Mouse (Mus musculus) C2C12 (cell line): ENCODE results near the gene Mxd1. TPM values are rescaled to one million over a fixed set of nuclear protein-coding genes. Genes with fewer than 3 reads are reported as not detected.

Experiments
- H3K27me3 ChIP-seq: one replicate; pipeline ENCODE4 v1.6.1; 2011; ENCODE audit not compliant: control insufficient read depth, insufficient read depth, insufficient read length
- H3K36me3 ChIP-seq: one replicate; pipeline ENCODE4 v1.6.1; 2011; ENCODE audit not compliant: control insufficient read depth, insufficient read depth
- H3K4me3 ChIP-seq: one replicate; pipeline ENCODE4 v1.5.1; 2011; ENCODE audit warnings: mild to moderate bottlenecking, control low read depth; ENCODE audit not compliant: poor library complexity, insufficient read depth, severe bottlenecking
- H3K79me2 ChIP-seq: one replicate; pipeline ENCODE4 v1.6.1; 2011; ENCODE audit not compliant: control insufficient read depth, insufficient read depth
- H3K79me3 ChIP-seq: one replicate; pipeline ENCODE4 v1.6.1; 2011; ENCODE audit warnings: low read depth, control low read depth
- H3ac ChIP-seq: one replicate; pipeline ENCODE3; 2011; ENCODE audit warnings: low read depth; ENCODE audit not compliant: control insufficient read depth, insufficient read length
- CEBPB ChIP-seq: IDR thresholded peaks from one replicate; pipeline ENCODE4 v1.6.1; 2011; ENCODE audit warnings: low read depth, mild to moderate bottlenecking, control low read depth, moderate library complexity
- CTCF ChIP-seq: IDR thresholded peaks from one replicate; pipeline ENCODE4 v1.5.1; 2011; ENCODE audit not compliant: control insufficient read depth, insufficient read depth, insufficient read length
- FOSL1 ChIP-seq: IDR thresholded peaks from one replicate; pipeline ENCODE4 v1.8.0; 2011; ENCODE audit warnings: mild to moderate bottlenecking, low read length; ENCODE audit not compliant: poor library complexity, insufficient read depth, severe bottlenecking
- MAX ChIP-seq: IDR thresholded peaks from one replicate; pipeline ENCODE4 v1.6.1; 2011; ENCODE audit warnings: mild to moderate bottlenecking, control low read depth
- MYOD1 ChIP-seq: IDR thresholded peaks from one replicate; pipeline ENCODE4 v1.6.1; 2011; ENCODE audit warnings: low read depth; ENCODE audit not compliant: control insufficient read depth, insufficient read length
- MYOG ChIP-seq: IDR thresholded peaks from one replicate; pipeline ENCODE4 v1.6.1; 2011; ENCODE audit not compliant: control insufficient read depth, insufficient read length; ENCODE audit errors: extremely low read depth
- USF1 ChIP-seq: IDR thresholded peaks from one replicate; pipeline ENCODE4 v1.6.1; 2011; ENCODE audit warnings: low read depth, mild to moderate bottlenecking, control low read depth, moderate library complexity
- polyA plus RNA-seq: library from polyadenylated mRNA; unstranded; fragments of >200 nt; fragmentation: generic; extraction: Trizol; gene quantifications from one replicate; pipeline ENCODE4 v1.2.1, GENCODE M21; 2012; ENCODE audit warnings: missing spikeins

Mxd1 gene
- polyA plus RNA-seq, 1 experiment, result 1.1 TPM

- H3K79me2 ChIP-seq, result no peaks in the 10 kb centered on the region
- TF ChIP-seq MYOG (no peak), MAX (no peak), CTCF (no peak), CEBPB (no peak)
- H3K27me3 ChIP-seq, result no peaks in the 10 kb centered on the region
- no peak overlapping the region for H3K4me3 ChIP-seq
- no peak overlapping the region for H3ac ChIP-seq
- no peaks in the 10 kb centered on the region for H3K36me3 ChIP-seq
- no peaks in the 10 kb centered on the region for H3K79me3 ChIP-seq
These were observed 24.1 kb downstream of the Mxd1 start for GRCm38 (mm10) chr6:86644775-86645400.

- Histone ChIP-seq H3ac (no peak overlapping the region), H3K79me2 (no peaks in the 10 kb centered on the region), H3K27me3 (no peaks in the 10 kb centered on the region), H3K36me3 (no peaks in the 10 kb centered on the region), H3K4me3 (no peak overlapping the region), H3K79me3 (no peaks in the 10 kb centered on the region)
- TF ChIP-seq MYOD1 (no peak), USF1 (peak; percentile 91)
These were observed 27.2 kb downstream of the Mxd1 start for GRCm38 (mm10) chr6:86641716-86642115.

- no peak for TF ChIP-seq MYOG
- TF ChIP-seq CTCF, result no peak
- TF ChIP-seq FOSL1, result no peak
- no peak for TF ChIP-seq USF1
- no peak for TF ChIP-seq CEBPB
- TF ChIP-seq MAX, result no peak
- TF ChIP-seq MYOD1, result no peak
- H3K27me3 ChIP-seq, result no peaks in the 10 kb centered on the region
- no peaks in the 10 kb centered on the region for H3K79me2 ChIP-seq
- no peak overlapping the region for H3K4me3 ChIP-seq
- H3ac ChIP-seq, result no peak overlapping the region
- H3K36me3 ChIP-seq, result no peaks in the 10 kb centered on the region
- H3K79me3 ChIP-seq, result no peaks in the 10 kb centered on the region
These were observed 28.2 kb downstream of the Mxd1 start for GRCm38 (mm10) chr6:86640776-86641175.

GRCm38 (mm10) chr6:86640161-86640560, 28.8 kb downstream of the Mxd1 start:
- Histone ChIP-seq H3K4me3 (no peak overlapping the region), H3K79me2 (no peaks in the 10 kb centered on the region), H3ac (no peak overlapping the region), H3K79me3 (no peaks in the 10 kb centered on the region), H3K27me3 (no peaks in the 10 kb centered on the region), H3K36me3 (no peaks in the 10 kb centered on the region)
- TF ChIP-seq CTCF (no peak), MYOG (no peak), CEBPB (no peak), FOSL1 (no peak), MAX (no peak), USF1 (no peak), MYOD1 (no peak)

GRCm38 (mm10) chr6:86639180-86640160, 29.5 kb downstream of the Mxd1 start:
- Histone ChIP-seq H3ac (no peak overlapping the region), H3K36me3 (no peaks in the 10 kb centered on the region), H3K4me3 (no peak overlapping the region), H3K27me3 (no peaks in the 10 kb centered on the region), H3K79me3 (no peaks in the 10 kb centered on the region), H3K79me2 (no peaks in the 10 kb centered on the region)
- TF ChIP-seq CEBPB, result no peak
- no peak for TF ChIP-seq MYOG
- TF ChIP-seq USF1, result no peak
- no peak for TF ChIP-seq FOSL1
- TF ChIP-seq CTCF, result no peak
- TF ChIP-seq MAX, result no peak
- TF ChIP-seq MYOD1, result no peak

GRCm38 (mm10) chr6:86638434-86638833, 30.5 kb downstream of the Mxd1 start:
- no peaks in the 10 kb centered on the region for H3K36me3 ChIP-seq
- H3K79me3 ChIP-seq, result no peaks in the 10 kb centered on the region
- H3ac ChIP-seq, result no peak overlapping the region
- TF ChIP-seq MYOD1 (no peak), CTCF (no peak), USF1 (no peak), MYOG (no peak), CEBPB (no peak), MAX (no peak), FOSL1 (no peak)
- H3K27me3 ChIP-seq, result no peaks in the 10 kb centered on the region
- no peak overlapping the region for H3K4me3 ChIP-seq
- H3K79me2 ChIP-seq, result no peaks in the 10 kb centered on the region
